Mouse (Mus musculus) CH12.LX (cell line): Measurements from ENCODE around the gene Fndc7. TPM values are rescaled to one million over a fixed set of nuclear protein-coding genes. Genes with fewer than 3 reads are reported as not detected.

Source experiments
- DNase-seq: peaks from one replicate; pipeline ENCODE4 v3.0.0-alpha.2; 2013; ENCODE audit errors: extremely low read depth
- H3K27ac ChIP-seq: 2 replicates; pipeline ENCODE4 v1.5.1; 2012; ENCODE audit warnings: low read depth, mild to moderate bottlenecking, control low read depth, moderate library complexity; ENCODE audit not compliant: insufficient read depth
- H3K27me3 ChIP-seq: replicated peaks from 2 replicates; pipeline ENCODE3; 2012; ENCODE audit warnings: inconsistent platforms
- H3K36me3 ChIP-seq, 2 experiments: replicated peaks in 1 of 2; 2 replicates each; pipeline versions ENCODE3 to v1.6.1; 2012; ENCODE audit warnings: inconsistent platforms in 1 of 2, low read length in 1 of 2, mild to moderate bottlenecking in 1 of 2, mixed read lengths in 1 of 2, moderate library complexity in 1 of 2; ENCODE audit not compliant: control insufficient read depth in 1 of 2, insufficient read depth in 1 of 2
- H3K4me1 ChIP-seq, 2 experiments: 2 replicates each; pipeline ENCODE4 v1.6.1; 2012; ENCODE audit warnings: inconsistent platforms in 1 of 2, moderate library complexity in 1 of 2; ENCODE audit not compliant: insufficient read depth in 2 of 2, control insufficient read depth in 1 of 2
- H3K4me2 ChIP-seq: 2 replicates; pipeline ENCODE4 v1.6.1; 2012; ENCODE audit warnings: low read depth, mild to moderate bottlenecking, control low read depth; ENCODE audit not compliant: poor library complexity, insufficient read depth, severe bottlenecking
- H3K4me3 ChIP-seq, 3 experiments: fragments of 150-350 bp in 1 of 3; sonication (generic) in 1 of 3; replicated peaks in 1 of 3; 2 replicates each; pipeline versions ENCODE3 to v1.5.1; 2011 to 2012; ENCODE audit warnings: low read depth in 2 of 3, low read length in 2 of 3, mild to moderate bottlenecking in 2 of 3, moderate library complexity in 2 of 3, control low read depth in 1 of 3, improper control_type of control experiment in 1 of 3, inconsistent platforms in 1 of 3, mixed read lengths in 1 of 3; ENCODE audit not compliant: poor library complexity in 1 of 3
- H3K79me2 ChIP-seq: replicated peaks from 2 replicates; pipeline ENCODE4 v1.6.1; 2012; ENCODE audit warnings: mild to moderate bottlenecking, moderate library complexity; ENCODE audit not compliant: control insufficient read depth, poor library complexity, insufficient read depth, severe bottlenecking; ENCODE audit errors: extremely low read depth
- H3K9ac ChIP-seq: 2 replicates; pipeline ENCODE4 v1.6.1; 2012; ENCODE audit warnings: low read depth, mild to moderate bottlenecking, control low read depth, moderate library complexity; ENCODE audit not compliant: insufficient read depth
- H3K9me3 ChIP-seq: replicated peaks from 2 replicates; pipeline ENCODE3; 2012; ENCODE audit warnings: low read length, inconsistent platforms, mixed read lengths
- BHLHE40 ChIP-seq: IDR thresholded peaks from 2 replicates; pipeline ENCODE4 v1.6.1; 2011; ENCODE audit warnings: mild to moderate bottlenecking, low read depth, low read length, improper control_type of control experiment
- CHD2 ChIP-seq: IDR thresholded peaks from 2 replicates; pipeline ENCODE4 v1.6.1; 2011; ENCODE audit warnings: low read length, improper control_type of control experiment
- ELF1 ChIP-seq: IDR thresholded peaks from 2 replicates; pipeline ENCODE4 v1.6.1; 2014; ENCODE audit warnings: low read depth, mild to moderate bottlenecking, inconsistent platforms, low read length, improper control_type of control experiment
- IRF4 ChIP-seq: IDR thresholded peaks from 2 replicates; pipeline ENCODE4 v1.6.1; 2014; ENCODE audit warnings: low read depth, mild to moderate bottlenecking, inconsistent platforms, low read length, improper control_type of control experiment
- JUN ChIP-seq: IDR thresholded peaks from 2 replicates; pipeline ENCODE4 v1.6.1; 2011; ENCODE audit warnings: low read depth, mild to moderate bottlenecking, low read length, improper control_type of control experiment, moderate library complexity; ENCODE audit not compliant: insufficient read depth
- JUND ChIP-seq: conservative IDR thresholded peaks from 2 replicates; pipeline ENCODE4 v1.6.1; 2011; ENCODE audit warnings: low read depth, low read length, improper control_type of control experiment
- KAT2A ChIP-seq: IDR thresholded peaks from 2 replicates; pipeline ENCODE4 v1.6.1; 2012; ENCODE audit warnings: low read length, improper control_type of control experiment, inconsistent platforms; ENCODE audit not compliant: insufficient replicate concordance
- MAX ChIP-seq: IDR thresholded peaks from 2 replicates; pipeline ENCODE4 v1.6.1; 2011; ENCODE audit warnings: low read length, improper control_type of control experiment
- MAZ ChIP-seq: IDR thresholded peaks from 2 replicates; pipeline ENCODE4 v1.6.1; 2012; ENCODE audit warnings: low read depth, mild to moderate bottlenecking, inconsistent platforms, low read length, improper control_type of control experiment, moderate library complexity
- NRF1 ChIP-seq: IDR thresholded peaks from 2 replicates; pipeline ENCODE4 v1.6.1; 2014; ENCODE audit warnings: low read depth, mild to moderate bottlenecking, inconsistent platforms, low read length, improper control_type of control experiment, moderate library complexity
- PAX5 ChIP-seq: IDR thresholded peaks from 2 replicates; pipeline ENCODE4 v1.6.1; 2012; ENCODE audit warnings: low read length, inconsistent platforms, mixed read lengths
- POLR2AphosphoS2 ChIP-seq: IDR thresholded peaks from 2 replicates; pipeline ENCODE4 v1.6.1; 2011; ENCODE audit warnings: low read depth, low read length, improper control_type of control experiment
- RAD21 ChIP-seq: IDR thresholded peaks from 2 replicates; pipeline ENCODE4 v1.6.1; 2011; ENCODE audit warnings: low read depth, mild to moderate bottlenecking, low read length, improper control_type of control experiment, moderate library complexity
- SIN3A ChIP-seq: IDR thresholded peaks from 2 replicates; pipeline ENCODE4 v1.6.1; 2012; ENCODE audit warnings: low read length, improper control_type of control experiment, inconsistent platforms
- SMC3 ChIP-seq: IDR thresholded peaks from 2 replicates; pipeline ENCODE4 v1.6.1; 2011; ENCODE audit warnings: low read depth, low read length, improper control_type of control experiment
- TBP ChIP-seq: conservative IDR thresholded peaks from 2 replicates; pipeline ENCODE4 v1.6.1; 2011; ENCODE audit warnings: low read depth, low read length, improper control_type of control experiment
- TCF12 ChIP-seq: IDR thresholded peaks from 2 replicates; pipeline ENCODE4 v1.6.1; 2014; ENCODE audit warnings: low read depth, mild to moderate bottlenecking, inconsistent platforms, low read length, improper control_type of control experiment
- UBTF ChIP-seq: IDR thresholded peaks from 2 replicates; pipeline ENCODE4 v1.6.1; 2012; ENCODE audit warnings: low read depth, mild to moderate bottlenecking, inconsistent platforms, low read length, improper control_type of control experiment, moderate library complexity
- USF1 ChIP-seq: IDR thresholded peaks from 2 replicates; pipeline ENCODE4 v1.6.1; 2014; ENCODE audit warnings: low read depth, mild to moderate bottlenecking, inconsistent platforms, low read length, improper control_type of control experiment
- ZC3H11A ChIP-seq: IDR thresholded peaks from 2 replicates; pipeline ENCODE4 v1.6.1; 2012; ENCODE audit warnings: low read depth, mild to moderate bottlenecking, inconsistent platforms, low read length, improper control_type of control experiment
- dilution Hi-C: fragments of 300-500 bp; cut with MboI; formaldehyde crosslinking; loops from 2 replicates; pipeline ENCODE4 v1.14.3; 2020; ENCODE audit warnings: low sequenced_read_pairs; ENCODE audit not compliant: extremely low pct_unique_long_range_greater_than_20kb, extremely low pct_ligation_motif_present
- in situ Hi-C: fragments of 300-500 bp; cut with MboI; formaldehyde crosslinking; loops from 3 replicates; pipeline ENCODE4 v1.14.3; 2019; ENCODE audit warnings: low sequenced_read_pairs, low pct_ligation_motif_present, low pct_unique_long_range_greater_than_20kb, mixed read lengths
- polyA plus RNA-seq: library from polyadenylated mRNA; unstranded; fragments of >175 nt; gene quantifications from 2 replicates; pipeline ENCODE4 v1.2.1, GENCODE M21; 2012; ENCODE audit warnings: low read depth; ENCODE audit not compliant: insufficient read length
- total RNA-seq, 2 experiments: library from RNA; depleted of rRNA; stranded (reverse); fragments of 300-350 nt in 1 of 2; fragments of >200 nt in 1 of 2; gene quantifications; 2 replicates each; pipeline ENCODE4 v1.2.3; 2012 to 2014

The Fndc7 gene
- total and polyA plus RNA-seq, 3 experiments = 0.61 to 1.1 (median 0.81) TPM

GRCm38 (mm10) chr3:108865676-108866075, 24.1 kb downstream of the Fndc7 start:
- peaks cover 6% of the 10 kb centered on the region for H3K9me3 ChIP-seq
- TF ChIP-seq TBP = no peak
- no peak for TF ChIP-seq POLR2AphosphoS2
- TF ChIP-seq ZC3H11A = no peak
- TF ChIP-seq SMC3 = no peak
- peaks cover 0 to 4% of the 10 kb centered on the region in 2 experiments for H3K36me3 ChIP-seq
- no peak overlapping the region for H3K4me2 ChIP-seq
- DNase-seq = no peak
- no peaks in the 10 kb centered on the region for H3K27me3 ChIP-seq
- peaks cover 0 to 11% of the 10 kb centered on the region in 2 experiments; a peak in 2 of 4 replicates for H3K4me1 ChIP-seq
- dilution Hi-C loops = no loop called here
- in situ Hi-C loops = no loop called here
- no peaks in the 10 kb centered on the region for H3K79me2 ChIP-seq
- H3K9ac ChIP-seq = no peak overlapping the region
- H3K4me3 ChIP-seq = no peak overlapping the region
- H3K27ac ChIP-seq = no peak overlapping the region

GRCm38 (mm10) chr3:108865129-108865528, 24.7 kb downstream of the Fndc7 start:
- Histone ChIP-seq H3K4me3 (no peak overlapping the region), H3K9me3 (peaks cover 6% of the 10 kb centered on the region), H3K27me3 (no peaks in the 10 kb centered on the region), H3K27ac (no peak overlapping the region), H3K79me2 (no peaks in the 10 kb centered on the region), H3K9ac (no peak overlapping the region), H3K36me3 (peaks cover 0 to 2% of the 10 kb centered on the region in 2 experiments), H3K4me2 (no peak overlapping the region), H3K4me1 (peaks cover 0 to 11% of the 10 kb centered on the region in 2 experiments; a peak in 2 of 4 replicates)
- TF ChIP-seq NRF1 = no peak
- no peak for TF ChIP-seq TCF12
- TF ChIP-seq POLR2AphosphoS2 = no peak
- no peak for TF ChIP-seq SIN3A
- TF ChIP-seq JUN = no peak
- no peak for TF ChIP-seq PAX5
- TF ChIP-seq JUND = no peak
- TF ChIP-seq IRF4 = no peak
- TF ChIP-seq CHD2 = no peak
- no peak for TF ChIP-seq MAX
- TF ChIP-seq ELF1 = no peak
- TF ChIP-seq USF1 = no peak
- TF ChIP-seq UBTF = no peak
- TF ChIP-seq RAD21 = no peak
- TF ChIP-seq MAZ = no peak
- TF ChIP-seq BHLHE40 = no peak
- no peak for TF ChIP-seq KAT2A
- in situ Hi-C loops = no loop called here
- dilution Hi-C loops = no loop called here
- no peak for DNase-seq
